Mouse (Mus musculus): Measurements from ENCODE around the gene Rhot2. TPM values are rescaled to one million over a fixed set of nuclear protein-coding genes. Genes with fewer than 3 reads are reported as not detected.
A peak's percentile ranks its signal among the peaks of the same experiment; 100 is the strongest.

Rhot2 gene
- polyA plus RNA-seq, 1 experiment from 2014 or later, result 10.7 TPM

DNA sequence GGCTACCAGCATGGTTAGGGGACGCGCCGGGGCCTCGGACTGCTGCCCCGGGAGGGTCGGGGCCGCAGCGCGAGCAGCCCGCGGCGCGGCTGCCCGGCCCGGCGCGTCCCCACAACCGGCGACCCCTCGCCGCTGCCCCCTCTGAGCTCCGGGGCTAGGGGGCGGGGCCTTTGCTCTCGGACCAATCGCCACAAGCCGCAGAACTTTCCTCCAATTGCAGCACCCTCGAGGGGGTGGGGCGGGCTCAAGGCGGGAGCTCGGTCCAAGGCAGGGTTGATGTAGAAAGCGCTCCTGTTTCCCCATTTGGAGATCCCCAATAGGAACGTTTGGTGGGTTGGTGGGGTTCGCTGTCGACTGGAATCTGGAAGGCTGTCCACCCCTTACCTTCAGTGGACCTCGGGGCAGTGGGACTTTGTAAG, 47.7 kb downstream of the Rhot2 start, which contains the start of gene Metrn:
Gene Metrn, minus strand, starts transcription at position 186 of the 419 bp plus-strand sequence.
- Histone ChIP-seq H3K36me3 (ENCODE audit: control insufficient read depth, insufficient read depth, low read length) (no peaks in the 10 kb centered on the region), H3K27me3 (ENCODE audit: control insufficient read depth, insufficient read depth, low read length) (no peaks in the 10 kb centered on the region), H3K9me3 (ENCODE audit: control insufficient read depth, low read length) (no peaks in the 10 kb centered on the region), H3K4me2 (ENCODE audit: low read depth, severe bottlenecking) (peak within 1 kb of the TSS; percentile 99), H3K4me3 (ENCODE audit: low read depth, low read length) (peak within 1 kb of the TSS; percentile 76), H3K27ac (replicated peaks; ENCODE audit: low read depth, low read length) (peak within 1 kb of the TSS; percentile 57), H3K4me1 (ENCODE audit: control insufficient read depth, insufficient read depth, low read length) (peaks cover 30% of the 10 kb centered on the region), H3K9ac (ENCODE audit: low read length) (peak within 1 kb of the TSS; percentile 79)
- peak; percentile 95 for DNase-seq (ENCODE audit: low spot score)
- WGBS, result under 1% methylated on average over 34 of the region's 35 CpGs
- ATAC-seq (ENCODE audit: insufficient number of reproducible peaks, low FRiP score, low TSS enrichment, low read depth), result peak; percentile 82; the same call in 1 of the 2 replicates

DNA sequence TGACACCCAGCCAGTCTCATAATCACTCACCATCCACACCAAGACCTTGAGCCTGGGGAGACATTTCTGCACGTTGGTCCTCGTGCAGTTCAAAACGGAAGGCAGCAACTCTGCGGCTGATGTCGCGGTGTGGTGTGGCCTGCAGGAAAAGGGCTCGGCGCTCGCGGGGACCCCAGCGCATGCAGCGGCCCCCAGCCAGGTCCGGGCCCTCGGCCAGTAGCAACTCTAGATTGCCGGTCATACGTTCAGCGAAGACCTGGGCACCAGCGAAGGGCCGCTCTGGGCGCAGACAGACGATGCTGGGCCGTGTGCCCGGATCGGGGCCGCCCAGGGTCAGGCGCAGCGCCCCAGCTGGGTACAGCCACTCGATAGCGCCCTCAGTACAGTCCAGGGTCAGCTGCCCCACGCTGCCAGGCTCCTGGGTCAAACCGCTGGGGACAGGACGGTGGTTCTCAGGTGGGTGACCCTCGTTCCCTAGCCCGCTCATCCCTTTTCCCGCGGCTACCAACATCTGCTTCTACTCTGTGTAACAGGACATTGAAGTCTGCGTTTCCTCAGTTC, 48.4 kb downstream of the Rhot2 start:
- Histone ChIP-seq H3K4me2 (ENCODE audit: low read depth, severe bottlenecking) (peak overlapping the region; percentile 99), H3K27me3 (ENCODE audit: control insufficient read depth, insufficient read depth, low read length) (no peaks in the 10 kb centered on the region), H3K4me3 (ENCODE audit: low read depth, low read length) (peak overlapping the region; percentile 76), H3K4me1 (ENCODE audit: control insufficient read depth, insufficient read depth, low read length) (peaks cover 33% of the 10 kb centered on the region), H3K27ac (replicated peaks; ENCODE audit: low read depth, low read length) (peak overlapping the region; percentile 57), H3K36me3 (ENCODE audit: control insufficient read depth, insufficient read depth, low read length) (no peaks in the 10 kb centered on the region), H3K9ac (ENCODE audit: low read length) (peak overlapping the region; percentile 79), H3K9me3 (ENCODE audit: control insufficient read depth, low read length) (no peaks in the 10 kb centered on the region)
- peak; percentile 26; the same call in 1 of the 2 replicates for ATAC-seq (ENCODE audit: insufficient number of reproducible peaks, low FRiP score, low TSS enrichment, low read depth)
- DNase-seq (ENCODE audit: low spot score), result peak; percentile 52
- WGBS, result under 1% methylated on average over 37 of the region's 37 CpGs

DNA sequence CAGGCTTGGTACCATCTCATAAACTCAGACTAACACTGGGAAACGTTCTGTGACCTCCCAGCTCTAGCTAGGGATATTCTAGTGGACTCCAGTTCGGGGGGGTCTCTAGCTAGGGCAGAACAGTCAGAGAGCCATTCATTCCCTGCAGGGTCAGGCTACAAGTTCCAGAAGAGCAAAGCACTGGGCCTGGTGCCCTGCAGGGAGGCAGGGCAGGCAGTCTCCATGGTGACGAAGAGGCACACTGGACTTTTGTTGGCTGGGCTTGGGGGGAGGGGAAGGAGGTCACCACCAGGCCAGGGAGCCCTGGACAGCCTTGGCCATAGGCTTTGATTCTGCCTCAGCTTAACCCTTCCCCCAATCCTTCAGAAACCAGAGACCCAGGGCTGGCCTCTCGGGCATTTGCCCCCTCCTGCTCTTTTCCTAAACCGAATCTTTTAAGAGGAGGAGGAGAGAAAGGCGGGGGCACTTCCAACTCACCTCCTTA, 49.0 kb downstream of the Rhot2 start, which contains the start of gene AC134908.4:
Gene AC134908.4, minus strand, starts transcription at position 51 of the 484 bp plus-strand sequence.
- no peaks in the 10 kb centered on the region for H3K36me3 ChIP-seq (ENCODE audit: control insufficient read depth, insufficient read depth, low read length)
- ATAC-seq (ENCODE audit: insufficient number of reproducible peaks, low FRiP score, low TSS enrichment, low read depth) (peak; percentile 3; the same call in 1 of the 2 replicates), DNase-seq (ENCODE audit: low spot score) (peak; percentile 69)
- no peaks in the 10 kb centered on the region for H3K9me3 ChIP-seq (ENCODE audit: control insufficient read depth, low read length)
- peak within 1 kb of the TSS; percentile 79 for H3K9ac ChIP-seq (ENCODE audit: low read length)
- peaks cover 35% of the 10 kb centered on the region for H3K4me1 ChIP-seq (ENCODE audit: control insufficient read depth, insufficient read depth, low read length)
- H3K27ac ChIP-seq (replicated peaks; ENCODE audit: low read depth, low read length), result peak within 1 kb of the TSS; percentile 57
- 6% methylated on average over 6 of the region's 6 CpGs for WGBS
- peak within 1 kb of the TSS; percentile 99 for H3K4me2 ChIP-seq (ENCODE audit: low read depth, severe bottlenecking)
- peak within 1 kb of the TSS; percentile 76 for H3K4me3 ChIP-seq (ENCODE audit: low read depth, low read length)
- H3K27me3 ChIP-seq (ENCODE audit: control insufficient read depth, insufficient read depth, low read length), result no peaks in the 10 kb centered on the region

DNA sequence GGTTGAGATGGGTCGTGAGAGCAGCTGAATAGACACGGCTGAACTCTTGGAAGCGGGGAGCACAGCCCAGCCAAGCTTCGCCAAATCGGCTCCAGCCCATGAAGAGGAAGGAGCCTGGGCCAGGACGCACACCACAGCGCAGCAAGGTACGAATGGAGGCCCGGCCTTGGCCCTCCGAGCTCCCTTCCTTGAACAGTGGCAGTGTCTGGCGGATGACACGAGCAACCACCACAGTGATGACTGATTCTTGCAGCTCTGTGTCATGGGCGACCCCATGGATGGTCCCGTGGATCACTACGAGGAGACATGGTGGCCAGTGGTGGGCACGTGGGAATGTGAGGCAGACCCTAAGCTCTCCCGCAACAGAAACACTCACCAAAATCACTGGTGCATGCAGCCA, 49.7 kb downstream of the Rhot2 start:
- H3K4me2 ChIP-seq (ENCODE audit: low read depth, severe bottlenecking), result peak overlapping the region; percentile 99; the same call in 1 of the 2 replicates
- H3K27me3 ChIP-seq (ENCODE audit: control insufficient read depth, insufficient read depth, low read length), result no peaks in the 10 kb centered on the region
- no peak for ATAC-seq (ENCODE audit: insufficient number of reproducible peaks, low FRiP score, low TSS enrichment, low read depth)
- peaks cover 35% of the 10 kb centered on the region for H3K4me1 ChIP-seq (ENCODE audit: control insufficient read depth, insufficient read depth, low read length)
- no peaks in the 10 kb centered on the region for H3K9me3 ChIP-seq (ENCODE audit: control insufficient read depth, low read length)
- no peak overlapping the region for H3K9ac ChIP-seq (ENCODE audit: low read length)
- H3K27ac ChIP-seq (replicated peaks; ENCODE audit: low read depth, low read length), result no peak overlapping the region
- DNase-seq (ENCODE audit: low spot score), result no peak
- no peaks in the 10 kb centered on the region for H3K36me3 ChIP-seq (ENCODE audit: control insufficient read depth, insufficient read depth, low read length)
- 87% methylated on average over 17 of the region's 17 CpGs for WGBS
- H3K4me3 ChIP-seq (ENCODE audit: low read depth, low read length), result no peak overlapping the region

DNA sequence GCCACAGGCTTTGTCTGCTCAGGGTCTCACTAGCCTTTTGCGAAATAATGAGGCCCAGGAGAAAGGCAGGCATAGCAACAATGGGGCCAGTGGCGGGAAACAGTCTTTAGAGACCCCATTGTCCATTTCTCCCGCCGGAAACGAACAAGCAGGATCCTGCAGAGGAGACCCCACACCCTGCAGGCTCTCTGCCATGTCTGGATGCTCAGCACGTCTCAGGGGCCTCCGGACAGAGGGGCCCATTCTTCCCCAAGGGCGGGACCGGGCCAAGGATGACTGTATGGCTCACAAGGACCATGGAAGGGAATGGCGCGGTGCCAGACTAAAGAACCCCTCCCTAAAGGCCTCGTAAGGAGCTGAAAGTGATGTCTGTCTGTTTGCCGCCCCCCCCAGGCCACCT, 50.5 kb downstream of the Rhot2 start:
- no peaks in the 10 kb centered on the region for H3K9me3 ChIP-seq (ENCODE audit: control insufficient read depth, low read length)
- no peak overlapping the region for H3K27ac ChIP-seq (replicated peaks; ENCODE audit: low read depth, low read length)
- no peak overlapping the region for H3K4me2 ChIP-seq (ENCODE audit: low read depth, severe bottlenecking)
- peaks cover 35% of the 10 kb centered on the region for H3K4me1 ChIP-seq (ENCODE audit: control insufficient read depth, insufficient read depth, low read length)
- no peaks in the 10 kb centered on the region for H3K27me3 ChIP-seq (ENCODE audit: control insufficient read depth, insufficient read depth, low read length)
- no peak overlapping the region for H3K4me3 ChIP-seq (ENCODE audit: low read depth, low read length)
- ATAC-seq (ENCODE audit: insufficient number of reproducible peaks, low FRiP score, low TSS enrichment, low read depth), result no peak
- H3K36me3 ChIP-seq (ENCODE audit: control insufficient read depth, insufficient read depth, low read length), result 0 out of 2 replicates have a peak, but pooled peaks cover 3% of the 10 kb centered on the region
- no peak for DNase-seq (ENCODE audit: low spot score)
- H3K9ac ChIP-seq (ENCODE audit: low read length), result no peak overlapping the region
- WGBS, result 86% methylated on average over 13 of the region's 13 CpGs

DNA sequence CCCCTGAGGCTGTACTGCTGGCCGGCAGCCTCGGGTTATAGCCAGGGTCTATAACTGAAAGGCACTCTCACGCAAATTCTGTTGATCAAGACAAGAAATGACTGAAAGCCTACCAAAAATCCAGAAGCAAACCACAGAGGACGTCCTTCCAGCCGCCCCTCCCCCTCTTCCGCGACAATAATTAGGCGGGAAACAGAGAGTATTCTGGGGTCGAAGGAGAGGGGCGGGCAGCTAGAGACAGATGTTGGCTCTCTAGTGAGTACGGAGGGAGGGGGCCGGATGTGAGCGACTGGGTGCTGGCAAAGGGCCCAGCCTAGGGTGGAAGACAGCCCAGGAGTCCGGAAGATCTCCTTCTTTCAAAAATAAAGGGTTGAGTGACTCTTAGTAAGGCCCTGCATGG, 52.0 kb downstream of the Rhot2 start, which contains the start of gene Fam173a:
Gene Fam173a, minus strand, starts transcription at position 287 of the 400 bp plus-strand sequence.
- ATAC-seq (ENCODE audit: insufficient number of reproducible peaks, low FRiP score, low TSS enrichment, low read depth), result no peak

DNA sequence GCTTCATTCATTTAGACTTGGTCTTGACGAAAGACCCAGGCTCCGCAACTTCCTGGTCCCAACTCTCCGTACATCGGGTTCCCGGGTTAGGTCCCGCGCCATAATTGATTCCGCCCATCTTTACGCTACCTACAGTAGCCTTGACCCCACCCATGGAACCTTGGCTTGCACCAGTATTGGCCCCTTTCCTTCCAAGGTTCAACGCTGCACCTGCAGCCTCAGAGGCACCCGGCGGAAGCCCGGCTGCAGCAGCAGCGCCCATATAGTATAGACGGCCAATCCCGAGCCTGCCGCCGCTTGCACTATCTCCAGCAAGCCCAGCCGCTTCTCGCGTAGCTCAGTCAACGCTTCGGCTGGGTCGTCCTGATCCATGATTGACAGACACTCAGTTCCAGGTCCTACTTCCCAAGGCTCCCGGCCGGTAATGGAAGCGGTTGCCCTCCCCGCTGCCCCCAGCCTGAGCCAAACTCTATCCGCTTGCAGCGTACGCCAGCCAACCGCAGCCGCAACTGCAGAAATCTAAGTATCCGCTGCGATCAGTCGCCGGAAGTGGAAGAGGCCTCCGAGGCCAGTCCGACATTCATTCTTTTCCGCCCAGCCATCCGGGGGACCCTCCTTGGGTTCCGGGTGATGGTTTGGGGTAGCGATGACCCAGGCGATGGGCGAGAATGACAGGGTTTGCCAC, 52.7 kb downstream of the Rhot2 start:
- Histone ChIP-seq H3K27ac (replicated peaks; ENCODE audit: low read depth, low read length) (peak overlapping the region; percentile 79), H3K4me2 (ENCODE audit: low read depth, severe bottlenecking) (peak overlapping the region; percentile 90), H3K9me3 (ENCODE audit: control insufficient read depth, low read length) (no peaks in the 10 kb centered on the region), H3K9ac (ENCODE audit: low read length) (peak overlapping the region; percentile 71), H3K4me1 (ENCODE audit: control insufficient read depth, insufficient read depth, low read length) (peaks cover 30% of the 10 kb centered on the region), H3K4me3 (ENCODE audit: low read depth, low read length) (peak overlapping the region; percentile 66), H3K36me3 (ENCODE audit: control insufficient read depth, insufficient read depth, low read length) (0 out of 2 replicates have a peak, but pooled peaks cover 11% of the 10 kb centered on the region), H3K27me3 (ENCODE audit: control insufficient read depth, insufficient read depth, low read length) (no peaks in the 10 kb centered on the region)
- WGBS, result under 1% methylated on average over 45 of the region's 45 CpGs
- ATAC-seq (ENCODE audit: insufficient number of reproducible peaks, low FRiP score, low TSS enrichment, low read depth), result peak; percentile 26
- peak; percentile 91 for DNase-seq (ENCODE audit: low spot score)

More for the DNA sequence above, 52.0 kb downstream of the Rhot2 start, which contains the start of gene Fam173a:
- H3K36me3 ChIP-seq (ENCODE audit: control insufficient read depth, insufficient read depth, low read length), result 0 out of 2 replicates have a peak, but pooled peaks cover 10% of the 10 kb centered on the region
- H3K27me3 ChIP-seq (ENCODE audit: control insufficient read depth, insufficient read depth, low read length), result no peaks in the 10 kb centered on the region
- under 1% methylated on average over 14 of the region's 14 CpGs for whole genome bisulfite sequencing
- H3K4me3 ChIP-seq (ENCODE audit: low read depth, low read length), result peak within 1 kb of the TSS; percentile 66
- DNase-seq (ENCODE audit: low spot score), result peak; percentile 76
- H3K4me2 ChIP-seq (ENCODE audit: low read depth, severe bottlenecking), result peak within 1 kb of the TSS; percentile 90
- peak within 1 kb of the TSS; percentile 79 for H3K27ac ChIP-seq (replicated peaks; ENCODE audit: low read depth, low read length)
- H3K9me3 ChIP-seq (ENCODE audit: control insufficient read depth, low read length), result no peaks in the 10 kb centered on the region
- peaks cover 34% of the 10 kb centered on the region for H3K4me1 ChIP-seq (ENCODE audit: control insufficient read depth, insufficient read depth, low read length)
- peak within 1 kb of the TSS; percentile 71 for H3K9ac ChIP-seq (ENCODE audit: low read length)

DNA sequence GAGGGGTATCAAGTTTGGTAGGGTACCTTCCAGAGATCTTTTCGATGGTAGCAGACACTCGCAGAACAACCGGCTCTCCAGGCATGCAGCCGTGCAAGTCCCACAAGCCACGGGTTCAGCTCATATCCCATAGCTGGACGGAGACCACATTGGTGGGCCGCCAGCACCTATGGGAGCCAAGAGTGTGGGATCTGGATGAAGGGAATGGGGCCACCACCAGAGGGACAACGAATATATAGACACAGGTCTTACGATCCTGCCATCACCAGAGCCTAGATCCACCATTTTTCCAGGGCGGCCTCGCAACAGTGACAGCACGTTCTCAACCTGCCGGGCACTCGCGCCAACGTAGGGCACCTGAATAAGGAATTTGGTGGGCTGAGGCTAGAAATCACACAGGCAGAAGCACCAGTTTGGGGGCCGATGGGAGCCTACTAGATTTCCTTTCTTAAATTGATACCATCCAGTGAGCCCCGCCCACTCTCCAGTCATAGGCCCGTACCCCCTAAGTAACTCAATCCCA, 53.3 kb downstream of the Rhot2 start:
- Histone ChIP-seq H3K36me3 (ENCODE audit: control insufficient read depth, insufficient read depth, low read length) (0 out of 2 replicates have a peak, but pooled peaks cover 11% of the 10 kb centered on the region), H3K9ac (ENCODE audit: low read length) (peak overlapping the region; percentile 71), H3K27ac (replicated peaks; ENCODE audit: low read depth, low read length) (peak overlapping the region; percentile 79), H3K9me3 (ENCODE audit: control insufficient read depth, low read length) (no peaks in the 10 kb centered on the region), H3K4me3 (ENCODE audit: low read depth, low read length) (peak overlapping the region; percentile 66), H3K27me3 (ENCODE audit: control insufficient read depth, insufficient read depth, low read length) (no peaks in the 10 kb centered on the region), H3K4me2 (ENCODE audit: low read depth, severe bottlenecking) (peak overlapping the region; percentile 90), H3K4me1 (ENCODE audit: control insufficient read depth, insufficient read depth, low read length) (peaks cover 30% of the 10 kb centered on the region)
- 32% methylated on average over 19 of the region's 19 CpGs for WGBS
- ATAC-seq (ENCODE audit: insufficient number of reproducible peaks, low FRiP score, low TSS enrichment, low read depth), result peak; percentile 1; the same call in 1 of the 2 replicates
- DNase-seq (ENCODE audit: low spot score), result no peak
